In the genomic region with DNA sequence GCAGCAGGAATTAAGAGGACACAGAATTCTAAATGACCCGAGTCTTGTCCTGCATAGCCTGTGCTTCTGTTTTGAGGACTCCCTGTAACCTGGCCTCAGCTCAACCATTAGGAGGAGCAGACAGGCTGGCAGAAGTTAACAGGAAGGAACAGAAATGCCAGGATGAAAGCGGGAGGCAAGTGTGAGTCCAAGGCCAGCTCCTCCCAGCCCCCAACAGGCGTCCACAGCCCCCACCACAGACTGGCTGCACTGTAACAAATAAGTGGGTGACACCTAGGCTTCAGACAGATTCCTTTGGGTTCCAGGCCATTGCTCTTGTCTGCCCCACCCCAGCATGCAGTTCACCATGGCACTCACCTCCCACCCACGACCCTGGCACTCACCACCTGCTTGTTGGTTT, we compare ENCODE assay signal across 33 mouse cellular contexts. TPM values are rescaled to one million over a fixed set of nuclear protein-coding genes. Genes with fewer than 3 reads are reported as not detected.
DNase-seq lines count a peak whose midpoint lies in the region; ATAC-seq and TF ChIP-seq lines count a peak whose summit lies in the region.
"Had no signal": no experiment of that assay in that cellular context is flagged by ENCODE, and none has a peak within 500 bp of the region (broad histone marks: within the 10 kb centered on the region; RNA-seq: fewer than 3 reads in every experiment).

No protein-coding gene starts in this region.

- H3K9me3 ChIP-seq in liver, embryonic 15.5 days (replicated peaks), result no peaks in the 10 kb centered on the region
- H3K9me3 ChIP-seq in liver, embryonic 16.5 days (replicated peaks; ENCODE audit: control insufficient read depth, low read length), result no peaks in the 10 kb centered on the region
- no peaks in the 10 kb centered on the region for H3K9me3 ChIP-seq in heart, embryonic 11.5 days (replicated peaks; ENCODE audit: control insufficient read depth, low read length)
- H3K9me3 ChIP-seq: forebrain, embryonic 13.5 days; heart, embryonic 15.5 days; hindbrain, embryonic 12.5 days; kidney, embryonic 15.5 days; limb, embryonic 12.5 days; midbrain, embryonic 10.5 days; midbrain, embryonic 15.5 days; neural tube, embryonic 12.5 days had no signal

- no peak for ATAC-seq in liver, embryonic 15.5 days (ENCODE audit: insufficient read depth)
- ATAC-seq in liver, embryonic 16.5 days (ENCODE audit: low read depth), result no peak
- no peak for ATAC-seq in heart, embryonic 11.5 days (replicated peaks; ENCODE audit: insufficient number of reproducible peaks, low FRiP score, low TSS enrichment)
- ATAC-seq: forebrain, embryonic 13.5 days; hindbrain, postnatal 0 days; midbrain, embryonic 15.5 days had no signal

- TF ChIP-seq POLR2A in bone marrow macrophage, adult 2 months (IDR thresholded peaks at IDR 0.05; ENCODE audit: borderline replicate concordance, low read depth, low read length), result no peak

- TF ChIP-seq CTCF in bone marrow macrophage, adult 2 months (IDR thresholded peaks at IDR 0.05; ENCODE audit: low read depth, low read length), result no peak

- H3K4me2 ChIP-seq in liver, embryonic 15.5 days, result peak overlapping the region; percentile 51
- H3K4me2 ChIP-seq in liver, embryonic 16.5 days (ENCODE audit: low read depth, low read length), result peak overlapping the region; percentile 46
- no peak overlapping the region for H3K4me2 ChIP-seq in heart, embryonic 11.5 days
- H3K4me2 ChIP-seq: forebrain, embryonic 13.5 days; heart, embryonic 15.5 days; hindbrain, embryonic 12.5 days; kidney, embryonic 15.5 days; limb, embryonic 12.5 days; midbrain, embryonic 15.5 days; neural tube, embryonic 12.5 days had no signal

- peaks cover 49% of the 10 kb centered on the region for H3K4me1 ChIP-seq in liver, embryonic 15.5 days (replicated peaks)
- H3K4me1 ChIP-seq in bone marrow macrophage, adult 2 months (ENCODE audit: control insufficient read depth, insufficient read depth, low read length), result peaks cover 20% of the 10 kb centered on the region
- H3K4me1 ChIP-seq in liver, embryonic 16.5 days (ENCODE audit: control insufficient read depth, low read depth, low read length), result peaks cover 34% of the 10 kb centered on the region
- H3K4me1 ChIP-seq in heart, embryonic 11.5 days (ENCODE audit: control insufficient read depth, insufficient read depth, low read length), result no peaks in the 10 kb centered on the region
- H3K4me1 ChIP-seq: forebrain, embryonic 13.5 days; hindbrain, embryonic 12.5 days; limb, embryonic 12.5 days; midbrain, embryonic 10.5 days; midbrain, embryonic 15.5 days; neural tube, embryonic 12.5 days had no signal

- WGBS in liver, embryonic 15.5 days (ENCODE audit: insufficient replicate concordance), result 84% methylated on average over 4 of the region's 4 CpGs
- WGBS in liver, embryonic 16.5 days (ENCODE audit: insufficient replicate concordance), result 64% methylated on average over 4 of the region's 4 CpGs
- WGBS in heart, embryonic 11.5 days (ENCODE audit: insufficient replicate concordance), result 80% methylated on average over 4 of the region's 4 CpGs

- H3K27ac ChIP-seq in liver, embryonic 15.5 days (replicated peaks), result peak overlapping the region; percentile 53
- H3K27ac ChIP-seq in bone marrow macrophage, adult 2 months (ENCODE audit: insufficient read depth, low read depth, low read length), result peak overlapping the region; percentile 36
- peak overlapping the region; percentile 65 for H3K27ac ChIP-seq in liver, embryonic 16.5 days (ENCODE audit: low read length)
- H3K27ac ChIP-seq in heart, embryonic 11.5 days (ENCODE audit: low read depth, low read length), result no peak overlapping the region
- H3K27ac ChIP-seq: forebrain, embryonic 13.5 days; heart, embryonic 15.5 days; hindbrain, embryonic 12.5 days; hindbrain, postnatal 0 days; kidney, embryonic 15.5 days; layer of hippocampus, adult 2 months; left cerebral cortex, adult 2 months; limb, embryonic 12.5 days; midbrain, embryonic 10.5 days; midbrain, embryonic 15.5 days; neural tube, embryonic 12.5 days; stomach, postnatal 0 days had no signal

- no peaks in the 10 kb centered on the region for H3K27me3 ChIP-seq in liver, embryonic 15.5 days
- no peaks in the 10 kb centered on the region for H3K27me3 ChIP-seq in liver, embryonic 16.5 days (ENCODE audit: control insufficient read depth, insufficient read depth, low read depth, low read length)
- no peaks in the 10 kb centered on the region for H3K27me3 ChIP-seq in heart, embryonic 11.5 days (ENCODE audit: control insufficient read depth, insufficient read depth, low read length)
- H3K27me3 ChIP-seq: forebrain, embryonic 13.5 days; heart, embryonic 15.5 days; hindbrain, embryonic 12.5 days; kidney, embryonic 15.5 days; limb, embryonic 12.5 days; midbrain, embryonic 15.5 days; neural tube, embryonic 12.5 days had no signal

- H3K9ac ChIP-seq in liver, embryonic 15.5 days, result no peak overlapping the region
- H3K9ac ChIP-seq in liver, embryonic 16.5 days (ENCODE audit: low read depth, low read length), result peak overlapping the region; percentile 31; the same call in 1 of the 2 replicates
- H3K9ac ChIP-seq in heart, embryonic 11.5 days (ENCODE audit: low read depth, low read length), result no peak overlapping the region
- H3K9ac ChIP-seq: forebrain, embryonic 13.5 days; heart, embryonic 15.5 days; hindbrain, embryonic 12.5 days; kidney, embryonic 15.5 days; limb, embryonic 12.5 days; midbrain, embryonic 15.5 days; neural tube, embryonic 12.5 days had no signal

- DNase-seq in adrenal gland, postnatal 10 days, result peak; percentile 55
- no peak for DNase-seq in adrenal gland, adult 18-20 months (ENCODE audit: low spot score in 2 of 2)
- DNase-seq in liver, result no peak
- DNase-seq in gastrocnemius, postnatal 10 days, result no peak
- DNase-seq: cerebellum, adult 11-12 months; cerebellum, postnatal 10 days; gastrocnemius, postnatal 14 days; right cerebral cortex, postnatal 4 days; thymus, postnatal 4 days had no signal

- peak overlapping the region; percentile 29 for H3K4me3 ChIP-seq in liver, embryonic 15.5 days (replicated peaks)
- no peak overlapping the region for H3K4me3 ChIP-seq in bone marrow macrophage, adult 2 months (ENCODE audit: insufficient read depth, low read length)
- peak overlapping the region; percentile 36 for H3K4me3 ChIP-seq in liver, embryonic 16.5 days (ENCODE audit: low read depth, low read length)
- H3K4me3 ChIP-seq in heart, embryonic 11.5 days (ENCODE audit: low read depth, low read length), result no peak overlapping the region
- H3K4me3 ChIP-seq: forebrain, embryonic 13.5 days; heart, embryonic 15.5 days; hindbrain, embryonic 12.5 days; kidney, embryonic 15.5 days; layer of hippocampus, adult 2 months; left cerebral cortex, adult 2 months; limb, embryonic 12.5 days; midbrain, embryonic 10.5 days; midbrain, embryonic 15.5 days; neural tube, embryonic 12.5 days had no signal

- H3K36me3 ChIP-seq in liver, embryonic 15.5 days (replicated peaks), result peaks cover 100% of the 10 kb centered on the region
- peaks cover 89% of the 10 kb centered on the region for H3K36me3 ChIP-seq in liver, embryonic 16.5 days (ENCODE audit: control insufficient read depth, insufficient read depth)
- peaks cover 23% of the 10 kb centered on the region for H3K36me3 ChIP-seq in heart, embryonic 11.5 days (ENCODE audit: control insufficient read depth, insufficient read depth, low read length)

RNA-seq across cellular contexts. Expression of gene Gm5475, which starts 19.1 kb away (rescaled TPM):
- total RNA-seq in adrenal gland, postnatal 10 days (2021), result under 1 TPM in 1 of 2 experiments, not detected in 1; 0.09 TPM
- not detected for total RNA-seq in adrenal gland, adult 18-20 months (2021)
- polyA plus RNA-seq in liver, embryonic 15.5 days (2015; fragmentation: Nextera tagmentation; extraction: Ambion mirVana), result 0.05 TPM in 2 replicates
- polyA plus RNA-seq in bone marrow macrophage, adult 2 months (2012; ENCODE audit: insufficient read depth, insufficient read length, missing spikeins), result not detected in 2 replicates
- 0.04 TPM in 1 of 2 replicates, not detected in the other for polyA plus RNA-seq in liver, embryonic 16.5 days (2015; fragmentation: Nextera tagmentation; extraction: Ambion mirVana)
- not detected in 2 replicates for polyA plus RNA-seq in heart, embryonic 11.5 days (2014; fragmentation: Nextera tagmentation; extraction: Ambion mirVana)
- under 1 TPM in 1 of 2 experiments, not detected in 1; 0.18 TPM for total RNA-seq in gastrocnemius, postnatal 10 days (2021)
- total RNA-seq: gastrocnemius, postnatal 14 days; granulocyte monocyte progenitor cell, adult 5-6 weeks; heart, postnatal 25 days; hindbrain, postnatal 0 days; layer of hippocampus, adult 2 months; layer of hippocampus, postnatal 14 days; left cerebral cortex, adult 2 months; left cerebral cortex, postnatal 25 days; megakaryocyte progenitor cell, adult 5-6 weeks had no signal
- polyA plus RNA-seq: forebrain, embryonic 13.5 days; heart, embryonic 15.5 days; hindbrain, embryonic 12.5 days; spleen, adult 2 months had no signal

RNA-seq across cellular contexts. Expression of gene Slc11a2, which starts 22.1 kb away (rescaled TPM):
- 10 to 100 TPM; 60.6 to 72.7 TPM for total RNA-seq in adrenal gland, postnatal 10 days (2021)
- 100 to 1,000 TPM; 110 to 132 TPM for total RNA-seq in adrenal gland, adult 18-20 months (2021)
- polyA plus RNA-seq in liver, embryonic 15.5 days (2015; fragmentation: Nextera tagmentation; extraction: Ambion mirVana), result 39.7 and 43.9 TPM in 2 replicates
- polyA plus RNA-seq in bone marrow macrophage, adult 2 months (2012; ENCODE audit: insufficient read depth, insufficient read length, missing spikeins), result 64.3 and 68.0 TPM in 2 replicates
- 37.1 and 40.0 TPM in 2 replicates for polyA plus RNA-seq in liver, embryonic 16.5 days (2015; fragmentation: Nextera tagmentation; extraction: Ambion mirVana)
- polyA plus RNA-seq in heart, embryonic 11.5 days (2014; fragmentation: Nextera tagmentation; extraction: Ambion mirVana), result 14.9 and 15.5 TPM in 2 replicates
- total RNA-seq in gastrocnemius, postnatal 10 days (2021), result 10 to 100 TPM; 23.3 to 31.9 TPM

RNA-seq across cellular contexts. Expression of gene Higd1c, which starts 38.5 kb away (rescaled TPM):
- under 1 TPM in 1 of 2 experiments, not detected in 1; 0.70 TPM for total RNA-seq in adrenal gland, postnatal 10 days (2021)
- total RNA-seq in adrenal gland, adult 18-20 months (2021), result not detected
- not detected in 2 replicates for polyA plus RNA-seq in liver, embryonic 15.5 days (2015; fragmentation: Nextera tagmentation; extraction: Ambion mirVana)
- not detected in 2 replicates for polyA plus RNA-seq in bone marrow macrophage, adult 2 months (2012; ENCODE audit: insufficient read depth, insufficient read length, missing spikeins)
- not detected in 2 replicates for polyA plus RNA-seq in liver, embryonic 16.5 days (2015; fragmentation: Nextera tagmentation; extraction: Ambion mirVana)
- polyA plus RNA-seq in heart, embryonic 11.5 days (2014; fragmentation: Nextera tagmentation; extraction: Ambion mirVana), result not detected in 2 replicates
- not detected for total RNA-seq in gastrocnemius, postnatal 10 days (2021)
- total RNA-seq: gastrocnemius, postnatal 14 days; granulocyte monocyte progenitor cell, adult 5-6 weeks; heart, postnatal 25 days; hindbrain, postnatal 0 days; layer of hippocampus, adult 2 months; layer of hippocampus, postnatal 14 days; left cerebral cortex, adult 2 months; left cerebral cortex, postnatal 25 days; megakaryocyte progenitor cell, adult 5-6 weeks had no signal
- polyA plus RNA-seq: embryonic facial prominence, embryonic 11.5 days; forebrain, embryonic 13.5 days; heart, embryonic 15.5 days; hindbrain, embryonic 12.5 days; hindbrain, postnatal 0 days; limb, embryonic 12.5 days; midbrain, embryonic 10.5 days; midbrain, embryonic 15.5 days; spleen, adult 2 months; stomach, postnatal 0 days; thymus, postnatal 0 days had no signal

RNA-seq across cellular contexts. Expression of gene Mettl7a2, which starts 49.8 kb away (rescaled TPM):
- total RNA-seq in adrenal gland, postnatal 10 days (2021), result 1 to 10 TPM; 1.2 to 1.8 TPM
- 1 to 10 TPM; 3.2 to 3.4 TPM for total RNA-seq in adrenal gland, adult 18-20 months (2021)
- not detected in 2 replicates for polyA plus RNA-seq in liver, embryonic 15.5 days (2015; fragmentation: Nextera tagmentation; extraction: Ambion mirVana)
- not detected in 2 replicates for polyA plus RNA-seq in bone marrow macrophage, adult 2 months (2012; ENCODE audit: insufficient read depth, insufficient read length, missing spikeins)
- polyA plus RNA-seq in liver, embryonic 16.5 days (2015; fragmentation: Nextera tagmentation; extraction: Ambion mirVana), result not detected in 2 replicates
- polyA plus RNA-seq in heart, embryonic 11.5 days (2014; fragmentation: Nextera tagmentation; extraction: Ambion mirVana), result not detected in 2 replicates
- under 1 TPM; 0.31 to 0.77 TPM for total RNA-seq in gastrocnemius, postnatal 10 days (2021)
- total RNA-seq: granulocyte monocyte progenitor cell, adult 5-6 weeks; hindbrain, postnatal 0 days; megakaryocyte progenitor cell, adult 5-6 weeks had no signal
- polyA plus RNA-seq: embryonic facial prominence, embryonic 11.5 days; forebrain, embryonic 13.5 days; heart, embryonic 15.5 days; hindbrain, embryonic 12.5 days; hindbrain, postnatal 0 days; kidney, embryonic 15.5 days; limb, embryonic 12.5 days; midbrain, embryonic 10.5 days; midbrain, embryonic 15.5 days; spleen, adult 2 months; stomach, postnatal 0 days; thymus, postnatal 0 days had no signal

RNA-seq across cellular contexts. Expression of gene Methig1, which starts 49.8 kb away (rescaled TPM):
- under 1 TPM in 1 of 2 experiments, not detected in 1; 0.67 TPM for total RNA-seq in adrenal gland, postnatal 10 days (2021)
- under 1 TPM in 1 of 2 experiments, not detected in 1; 0.20 TPM for total RNA-seq in adrenal gland, adult 18-20 months (2021)
- 0.17 and 0.25 TPM in 2 replicates for polyA plus RNA-seq in liver, embryonic 15.5 days (2015; fragmentation: Nextera tagmentation; extraction: Ambion mirVana)
- polyA plus RNA-seq in bone marrow macrophage, adult 2 months (2012; ENCODE audit: insufficient read depth, insufficient read length, missing spikeins), result not detected in 2 replicates
- 0.08 and 0.13 TPM in 2 replicates for polyA plus RNA-seq in liver, embryonic 16.5 days (2015; fragmentation: Nextera tagmentation; extraction: Ambion mirVana)
- polyA plus RNA-seq in heart, embryonic 11.5 days (2014; fragmentation: Nextera tagmentation; extraction: Ambion mirVana), result not detected in 2 replicates
- total RNA-seq in gastrocnemius, postnatal 10 days (2021), result not detected
- total RNA-seq: gastrocnemius, postnatal 14 days; granulocyte monocyte progenitor cell, adult 5-6 weeks; heart, postnatal 25 days; layer of hippocampus, adult 2 months; layer of hippocampus, postnatal 14 days; left cerebral cortex, postnatal 25 days; megakaryocyte progenitor cell, adult 5-6 weeks had no signal
- polyA plus RNA-seq: forebrain, embryonic 13.5 days; heart, embryonic 15.5 days; hindbrain, embryonic 12.5 days; hindbrain, postnatal 0 days; midbrain, embryonic 10.5 days; spleen, adult 2 months; stomach, postnatal 0 days had no signal

Comparison
In these comparisons a context has a peak if more than half of its experiments do, and no peak if none do; other contexts are left out.
1. H3K4me3 ChIP-seq: peak in liver, embryonic 15.5 days (single experiment) and liver, embryonic 16.5 days (single experiment); none in bone marrow macrophage, adult 2 months (single experiment) and heart, embryonic 11.5 days (single experiment).